Mouse (Mus musculus) erythroblast, embryonic 14.5 days (primary cell): ENCODE data around the gene Map4k4.

Experiments used
- GATA1 ChIP-seq: IDR thresholded peaks from 2 replicates; pipeline ENCODE4 v1.6.1; 2012; ENCODE audit warnings: low read length, inconsistent platforms, mixed read lengths
- TAL1 ChIP-seq: IDR thresholded peaks from 3 replicates; pipeline ENCODE4 v1.6.1; 2012; ENCODE audit warnings: low read length, inconsistent platforms, mixed read lengths

DNA sequence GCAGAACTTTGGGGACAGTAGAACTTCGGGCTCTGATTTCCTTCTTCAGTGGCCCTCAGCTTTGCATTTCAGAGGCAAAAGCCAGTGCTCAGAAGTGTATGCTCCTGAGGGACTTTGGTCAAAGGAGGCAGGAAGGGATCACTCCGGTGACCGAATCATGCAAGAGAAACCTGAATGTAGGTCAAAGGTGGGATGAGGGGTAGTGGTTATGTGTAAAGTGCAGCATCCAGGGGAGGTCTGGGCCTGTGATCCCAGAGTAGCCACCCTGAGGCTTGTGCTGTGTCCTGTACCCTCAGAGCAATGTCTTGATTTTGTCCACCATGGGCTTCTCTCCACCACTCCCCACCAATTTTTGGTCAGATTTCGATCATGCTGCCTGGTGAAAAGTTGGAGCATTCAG, 171.8 kb downstream of the Map4k4 start:
- TF ChIP-seq GATA1 (no peak), TAL1 (no peak)
